Mouse (Mus musculus): Measurements from ENCODE around the gene Fam25c. TPM values are rescaled to one million over a fixed set of nuclear protein-coding genes. Genes with fewer than 3 reads are reported as not detected.

Fam25c gene
- polyA plus RNA-seq, 1 experiment, result 68.4 TPM

- no peak overlapping the region for H3K4me3 ChIP-seq (replicated peaks; ENCODE audit: extremely low read depth, low read depth, low read length)
- TF ChIP-seq POLR2A (IDR thresholded peaks at IDR 0.05; ENCODE audit: borderline replicate concordance, extremely low read depth, low read depth, low read length) (no peak), CTCF (IDR thresholded peaks at IDR 0.05; ENCODE audit: insufficient read depth, low read length) (no peak)
- peaks cover 4% of the 10 kb centered on the region; the same call in 1 of the 2 replicates for H3K4me1 ChIP-seq (ENCODE audit: control insufficient read depth, insufficient read depth, low read length)
- 65% methylated on average over 4 of the region's 4 CpGs for WGBS
- no peak for DNase-seq
Observed at GRCm38 (mm10) chr14:34354456-34354855, 777 bp downstream of the Fam25c start.

- DNase-seq, result peak; percentile 44
- no peak for TF ChIP-seq CTCF (IDR thresholded peaks at IDR 0.05; ENCODE audit: insufficient read depth, low read length)
- TF ChIP-seq POLR2A (IDR thresholded peaks at IDR 0.05; ENCODE audit: borderline replicate concordance, extremely low read depth, low read depth, low read length), result no peak
- H3K4me3 ChIP-seq (replicated peaks; ENCODE audit: extremely low read depth, low read depth, low read length), result no peak overlapping the region
- H3K4me1 ChIP-seq (ENCODE audit: control insufficient read depth, insufficient read depth, low read length), result peaks cover 6% of the 10 kb centered on the region
- WGBS, result 69% methylated on average over 3 of the region's 3 CpGs
Observed at GRCm38 (mm10) chr14:34353326-34353725, 1.9 kb downstream of the Fam25c start.

- peaks cover 6% of the 10 kb centered on the region for H3K4me1 ChIP-seq (ENCODE audit: control insufficient read depth, insufficient read depth, low read length)
- DNase-seq, result no peak
- 63% methylated on average over 6 of the region's 6 CpGs for WGBS
- TF ChIP-seq CTCF (IDR thresholded peaks at IDR 0.05; ENCODE audit: insufficient read depth, low read length) (no peak), POLR2A (IDR thresholded peaks at IDR 0.05; ENCODE audit: borderline replicate concordance, extremely low read depth, low read depth, low read length) (no peak)
- no peak overlapping the region for H3K4me3 ChIP-seq (replicated peaks; ENCODE audit: extremely low read depth, low read depth, low read length)
Observed at GRCm38 (mm10) chr14:34352523-34352922, 2.7 kb downstream of the Fam25c start.

GRCm38 (mm10) chr14:34351660-34352059 is 3.6 kb downstream of the Fam25c start:
- DNase-seq, result no peak
- TF ChIP-seq CTCF (IDR thresholded peaks at IDR 0.05; ENCODE audit: insufficient read depth, low read length) (no peak), POLR2A (IDR thresholded peaks at IDR 0.05; ENCODE audit: borderline replicate concordance, extremely low read depth, low read depth, low read length) (no peak)
- Histone ChIP-seq H3K4me1 (ENCODE audit: control insufficient read depth, insufficient read depth, low read length) (peaks cover 6% of the 10 kb centered on the region), H3K4me3 (replicated peaks; ENCODE audit: extremely low read depth, low read depth, low read length) (no peak overlapping the region)
- WGBS, result 61% methylated on average over 3 of the region's 3 CpGs

GRCm38 (mm10) chr14:34349007-34349406 is 6.2 kb downstream of the Fam25c start:
- TF ChIP-seq POLR2A (IDR thresholded peaks at IDR 0.05; ENCODE audit: borderline replicate concordance, extremely low read depth, low read depth, low read length) (no peak), CTCF (IDR thresholded peaks at IDR 0.05; ENCODE audit: insufficient read depth, low read length) (no peak)
- 70% methylated on average over 8 of the region's 8 CpGs for WGBS
- peaks cover 6% of the 10 kb centered on the region for H3K4me1 ChIP-seq (ENCODE audit: control insufficient read depth, insufficient read depth, low read length)
- H3K4me3 ChIP-seq (replicated peaks; ENCODE audit: extremely low read depth, low read depth, low read length), result no peak overlapping the region
- DNase-seq, result peak; percentile 35

GRCm38 (mm10) chr14:34348301-34348700 is 6.9 kb downstream of the Fam25c start:
- no peak for DNase-seq
- Histone ChIP-seq H3K4me3 (replicated peaks; ENCODE audit: extremely low read depth, low read depth, low read length) (no peak overlapping the region), H3K4me1 (ENCODE audit: control insufficient read depth, insufficient read depth, low read length) (peaks cover 6% of the 10 kb centered on the region)
- TF ChIP-seq CTCF (IDR thresholded peaks at IDR 0.05; ENCODE audit: insufficient read depth, low read length), result no peak
- TF ChIP-seq POLR2A (IDR thresholded peaks at IDR 0.05; ENCODE audit: borderline replicate concordance, extremely low read depth, low read depth, low read length), result no peak
- WGBS, result 67% methylated on average over 7 of the region's 7 CpGs

- Histone ChIP-seq H3K4me1 (ENCODE audit: control insufficient read depth, insufficient read depth, low read length) (peaks cover 6% of the 10 kb centered on the region), H3K4me3 (replicated peaks; ENCODE audit: extremely low read depth, low read depth, low read length) (no peak overlapping the region)
- TF ChIP-seq POLR2A (IDR thresholded peaks at IDR 0.05; ENCODE audit: borderline replicate concordance, extremely low read depth, low read depth, low read length) (no peak), CTCF (IDR thresholded peaks at IDR 0.05; ENCODE audit: insufficient read depth, low read length) (no peak)
- 93% methylated on average over 5 of the region's 5 CpGs for WGBS
- DNase-seq, result no peak
Observed at GRCm38 (mm10) chr14:34347084-34347483, 8.1 kb downstream of the Fam25c start.

- DNase-seq, result no peak
- whole genome bisulfite sequencing, result 56% methylated on average over 12 of the region's 12 CpGs
Observed at GRCm38 (mm10) chr14:34345771-34346566, 9.3 kb downstream of the Fam25c start.

GRCm38 (mm10) chr14:34344361-34344760 is 10.9 kb downstream of the Fam25c start:
- DNase-seq, result no peak
- Histone ChIP-seq H3K4me1 (ENCODE audit: control insufficient read depth, insufficient read depth, low read length) (peaks cover 2% of the 10 kb centered on the region; the same call in 1 of the 2 replicates), H3K4me3 (replicated peaks; ENCODE audit: extremely low read depth, low read depth, low read length) (no peak overlapping the region)
- 88% methylated on average over 5 of the region's 5 CpGs for WGBS
- TF ChIP-seq POLR2A (IDR thresholded peaks at IDR 0.05; ENCODE audit: borderline replicate concordance, extremely low read depth, low read depth, low read length) (no peak), CTCF (IDR thresholded peaks at IDR 0.05; ENCODE audit: insufficient read depth, low read length) (no peak)

More at GRCm38 (mm10) chr14:34345771-34346566, 9.3 kb downstream of the Fam25c start:
- TF ChIP-seq CTCF (IDR thresholded peaks at IDR 0.05; ENCODE audit: insufficient read depth, low read length) (0 out of 2 replicates have a peak, but pooled peaks have one; percentile 31), POLR2A (IDR thresholded peaks at IDR 0.05; ENCODE audit: borderline replicate concordance, extremely low read depth, low read depth, low read length) (no peak)
- H3K4me3 ChIP-seq (replicated peaks; ENCODE audit: extremely low read depth, low read depth, low read length), result no peak overlapping the region
- peaks cover 6% of the 10 kb centered on the region for H3K4me1 ChIP-seq (ENCODE audit: control insufficient read depth, insufficient read depth, low read length)

GRCm38 (mm10) chr14:34343078-34343477 is 12.2 kb downstream of the Fam25c start:
- no peak for DNase-seq
- H3K4me3 ChIP-seq (replicated peaks; ENCODE audit: extremely low read depth, low read depth, low read length), result no peak overlapping the region
- WGBS, result 83% methylated on average over 4 of the region's 4 CpGs
- H3K4me1 ChIP-seq (ENCODE audit: control insufficient read depth, insufficient read depth, low read length), result no peaks in the 10 kb centered on the region
- TF ChIP-seq CTCF (IDR thresholded peaks at IDR 0.05; ENCODE audit: insufficient read depth, low read length) (no peak), POLR2A (IDR thresholded peaks at IDR 0.05; ENCODE audit: borderline replicate concordance, extremely low read depth, low read depth, low read length) (no peak)

All from lung, adult 2 months (tissue).